Mouse (Mus musculus): ENCODE results near the gene Fgfr3. TPM values are rescaled to one million over a fixed set of nuclear protein-coding genes. Genes with fewer than 3 reads are reported as not detected.

Fgfr3 gene
- polyA plus RNA-seq, 1 experiment = 0.68 TPM

GRCm38 (mm10) chr5:33709037-33709436 lies 12.4 kb upstream of the Fgfr3 start:
- Histone ChIP-seq H3K4me3 (replicated peaks) (no peak overlapping the region), H3K36me3 (replicated peaks; ENCODE audit: low read length) (peaks cover 5% of the 10 kb centered on the region), H3K27me3 (replicated peaks) (peaks cover 28% of the 10 kb centered on the region), H3K4me1 (peaks cover 46% of the 10 kb centered on the region), H3K9me3 (no peaks in the 10 kb centered on the region)
- no peak for TF ChIP-seq FLI1 (IDR thresholded peaks at IDR 0.05; ENCODE audit: low read length)
- no peak for TF ChIP-seq GATA1 (IDR thresholded peaks at IDR 0.05; ENCODE audit: borderline replicate concordance, low read length)

DNA sequence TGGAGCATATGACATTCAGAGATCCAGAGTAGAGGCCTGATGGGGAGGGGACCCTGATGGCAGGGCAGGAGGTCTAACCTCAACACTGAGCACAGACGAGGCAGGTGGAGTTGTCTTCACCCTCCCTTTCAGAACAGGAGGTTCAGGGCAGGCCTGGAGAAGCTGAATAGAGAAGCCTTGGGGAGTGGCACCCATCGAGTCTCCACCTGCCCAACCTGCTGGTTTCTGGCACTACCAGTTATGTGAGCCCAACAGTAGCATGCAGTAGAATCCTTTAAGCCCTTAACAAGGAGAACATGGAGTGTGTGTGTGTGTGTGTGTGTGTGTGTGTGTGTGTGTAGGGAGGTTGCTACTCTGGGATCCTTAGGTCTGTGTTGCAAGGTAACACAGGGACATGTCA lies 8.9 kb upstream of the Fgfr3 start:
- Histone ChIP-seq H3K4me3 (replicated peaks) (no peak overlapping the region), H3K9me3 (no peaks in the 10 kb centered on the region), H3K4me1 (peaks cover 22% of the 10 kb centered on the region), H3K27me3 (replicated peaks) (peaks cover 52% of the 10 kb centered on the region), H3K36me3 (replicated peaks; ENCODE audit: low read length) (no peaks in the 10 kb centered on the region)
- TF ChIP-seq GATA1 (IDR thresholded peaks at IDR 0.05; ENCODE audit: borderline replicate concordance, low read length) (no peak), FLI1 (IDR thresholded peaks at IDR 0.05; ENCODE audit: low read length) (no peak)

- Histone ChIP-seq H3K4me3 (replicated peaks) (no peak overlapping the region), H3K9me3 (no peaks in the 10 kb centered on the region), H3K36me3 (replicated peaks; ENCODE audit: low read length) (no peaks in the 10 kb centered on the region), H3K4me1 (peaks cover 17% of the 10 kb centered on the region), H3K27me3 (replicated peaks) (peaks cover 70% of the 10 kb centered on the region)
- TF ChIP-seq FLI1 (IDR thresholded peaks at IDR 0.05; ENCODE audit: low read length) = no peak
- no peak for TF ChIP-seq GATA1 (IDR thresholded peaks at IDR 0.05; ENCODE audit: borderline replicate concordance, low read length)
Measured at GRCm38 (mm10) chr5:33715182-33715581, 6.3 kb upstream of the Fgfr3 start.

- H3K27me3 ChIP-seq (replicated peaks) = peaks cover 76% of the 10 kb centered on the region
- no peaks in the 10 kb centered on the region for H3K36me3 ChIP-seq (replicated peaks; ENCODE audit: low read length)
- H3K4me1 ChIP-seq = peaks cover 29% of the 10 kb centered on the region
- TF ChIP-seq GATA1 (IDR thresholded peaks at IDR 0.05; ENCODE audit: borderline replicate concordance, low read length) = no peak
- TF ChIP-seq FLI1 (IDR thresholded peaks at IDR 0.05; ENCODE audit: low read length) = no peak
- H3K4me3 ChIP-seq (replicated peaks) = no peak overlapping the region
- no peaks in the 10 kb centered on the region for H3K9me3 ChIP-seq
Measured at GRCm38 (mm10) chr5:33716467-33716866, 5.0 kb upstream of the Fgfr3 start.

DNA sequence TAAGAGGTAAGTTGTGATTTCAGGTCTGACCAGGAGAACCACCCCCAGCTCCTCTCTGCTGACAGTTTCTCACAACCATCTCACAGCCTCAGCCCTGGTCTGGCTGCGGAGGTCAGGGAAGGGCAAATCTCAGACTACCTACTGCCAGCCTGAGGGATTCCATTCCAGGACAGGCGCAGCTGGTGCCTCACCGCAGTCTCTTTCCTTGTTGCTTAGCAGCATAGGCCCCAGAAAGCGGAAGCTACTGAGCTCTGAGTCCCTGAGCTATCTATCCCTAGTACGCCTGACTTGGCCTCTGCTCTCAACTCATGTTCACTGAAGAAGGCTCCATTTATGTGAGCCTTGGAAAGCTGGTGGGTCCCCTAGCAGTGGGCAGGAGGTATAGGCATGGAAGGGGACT lies 3.0 kb upstream of the Fgfr3 start:
- Histone ChIP-seq H3K9me3 (no peaks in the 10 kb centered on the region), H3K4me3 (replicated peaks) (no peak overlapping the region), H3K4me1 (peaks cover 48% of the 10 kb centered on the region), H3K36me3 (replicated peaks; ENCODE audit: low read length) (no peaks in the 10 kb centered on the region), H3K27me3 (replicated peaks) (peaks cover 82% of the 10 kb centered on the region)
- TF ChIP-seq FLI1 (IDR thresholded peaks at IDR 0.05; ENCODE audit: low read length) = no peak
- TF ChIP-seq GATA1 (IDR thresholded peaks at IDR 0.05; ENCODE audit: borderline replicate concordance, low read length) = no peak

DNA sequence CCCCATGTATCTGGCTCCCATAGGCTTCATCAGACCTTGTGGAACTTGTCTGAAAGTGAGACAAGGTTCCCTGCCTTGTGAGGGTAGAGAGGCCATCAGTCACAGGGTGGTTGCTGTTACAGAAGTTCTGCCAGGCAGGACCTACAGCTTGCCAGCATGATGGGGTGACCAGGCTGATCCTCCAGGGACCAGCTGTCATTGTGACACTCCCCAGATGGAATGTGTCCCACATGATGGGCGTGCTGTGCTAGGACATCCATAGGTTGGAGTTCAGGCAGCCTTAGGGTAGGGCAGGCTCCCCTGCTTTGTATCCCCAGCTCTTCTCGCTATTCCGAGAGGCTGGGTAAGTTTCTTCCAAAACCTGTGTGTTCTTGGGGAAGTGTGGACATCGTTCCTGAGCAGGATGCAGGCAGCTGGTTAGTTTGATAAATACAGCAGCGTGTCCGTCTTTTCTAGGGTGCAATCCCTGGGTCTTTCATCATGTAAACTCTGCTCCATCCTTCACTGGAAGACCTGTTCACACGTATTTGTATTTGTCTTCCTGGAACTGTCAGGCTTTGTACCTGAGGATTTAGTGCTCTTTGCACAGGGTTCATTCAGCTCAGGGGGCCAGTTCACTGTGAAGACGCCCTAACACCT lies 503 bp upstream of the Fgfr3 start:
- peaks cover 83% of the 10 kb centered on the region for H3K27me3 ChIP-seq (replicated peaks)
- TF ChIP-seq GATA1 (IDR thresholded peaks at IDR 0.05; ENCODE audit: borderline replicate concordance, low read length) (no peak), FLI1 (IDR thresholded peaks at IDR 0.05; ENCODE audit: low read length) (no peak)
- H3K4me1 ChIP-seq = peaks cover 50% of the 10 kb centered on the region
- H3K9me3 ChIP-seq = no peaks in the 10 kb centered on the region
- peak overlapping the region; percentile 91 for H3K4me3 ChIP-seq (replicated peaks)
- H3K36me3 ChIP-seq (replicated peaks; ENCODE audit: low read length) = no peaks in the 10 kb centered on the region

DNA sequence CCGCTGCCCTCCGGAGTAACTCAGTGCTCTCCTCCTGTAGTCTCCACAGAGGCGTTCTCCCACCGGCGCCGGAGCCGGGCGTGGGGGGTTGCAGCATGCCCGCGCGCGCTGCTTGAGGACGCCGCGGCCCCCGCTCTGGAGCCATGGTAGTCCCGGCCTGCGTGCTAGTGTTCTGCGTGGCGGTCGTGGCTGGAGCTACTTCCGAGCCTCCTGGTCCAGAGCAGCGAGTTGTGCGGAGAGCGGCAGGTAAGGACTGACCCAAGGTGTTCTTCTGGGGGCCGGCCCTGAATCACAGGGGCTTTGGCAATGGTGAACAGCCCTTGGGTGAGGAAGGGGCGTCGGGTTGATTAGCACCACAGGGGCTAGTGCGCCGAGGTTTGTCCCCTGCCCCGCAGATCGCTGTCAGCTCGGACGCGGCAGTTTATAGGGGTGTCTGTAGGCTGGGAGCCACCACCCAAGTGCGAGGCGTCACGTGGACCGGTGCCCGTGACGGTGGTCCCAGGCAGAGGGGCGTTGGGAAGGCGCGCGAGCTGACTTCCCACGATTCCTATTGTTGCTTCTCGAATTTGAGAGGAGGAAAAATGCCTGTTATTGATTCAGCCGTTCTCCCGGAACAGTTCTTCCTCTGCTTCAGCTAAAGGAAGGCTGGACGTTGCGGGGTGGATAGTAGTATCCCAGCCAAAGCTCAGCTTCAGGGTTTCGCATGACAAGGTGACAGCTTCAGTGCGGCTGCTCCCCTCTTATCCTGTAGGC lies 968 bp downstream of the Fgfr3 start:
- Histone ChIP-seq H3K27me3 (replicated peaks) (peaks cover 93% of the 10 kb centered on the region), H3K4me3 (replicated peaks) (peak overlapping the region; percentile 91), H3K9me3 (no peaks in the 10 kb centered on the region)

GRCm38 (mm10) chr5:33723019-33723640 lies 1.7 kb downstream of the Fgfr3 start:
- H3K9me3 ChIP-seq = no peaks in the 10 kb centered on the region
- TF ChIP-seq FLI1 (IDR thresholded peaks at IDR 0.05; ENCODE audit: low read length) = no peak
- TF ChIP-seq GATA1 (IDR thresholded peaks at IDR 0.05; ENCODE audit: borderline replicate concordance, low read length) = no peak
- peaks cover 43% of the 10 kb centered on the region for H3K4me1 ChIP-seq
- no peaks in the 10 kb centered on the region for H3K36me3 ChIP-seq (replicated peaks; ENCODE audit: low read length)
- H3K4me3 ChIP-seq (replicated peaks) = peak overlapping the region; percentile 91
- H3K27me3 ChIP-seq (replicated peaks) = peaks cover 98% of the 10 kb centered on the region

More for the DNA sequence above, 968 bp downstream of the Fgfr3 start:
- Histone ChIP-seq H3K4me1 (peaks cover 43% of the 10 kb centered on the region), H3K36me3 (replicated peaks; ENCODE audit: low read length) (no peaks in the 10 kb centered on the region)
- TF ChIP-seq GATA1 (IDR thresholded peaks at IDR 0.05; ENCODE audit: borderline replicate concordance, low read length) = no peak
- TF ChIP-seq FLI1 (IDR thresholded peaks at IDR 0.05; ENCODE audit: low read length) = no peak

GRCm38 (mm10) chr5:33723641-33724465 lies 2.4 kb downstream of the Fgfr3 start:
- peak overlapping the region; percentile 91 for H3K4me3 ChIP-seq (replicated peaks)
- H3K27me3 ChIP-seq (replicated peaks) = peaks cover 98% of the 10 kb centered on the region
- no peaks in the 10 kb centered on the region for H3K9me3 ChIP-seq
- H3K36me3 ChIP-seq (replicated peaks; ENCODE audit: low read length) = no peaks in the 10 kb centered on the region
- no peak for TF ChIP-seq GATA1 (IDR thresholded peaks at IDR 0.05; ENCODE audit: borderline replicate concordance, low read length)
- no peak for TF ChIP-seq FLI1 (IDR thresholded peaks at IDR 0.05; ENCODE audit: low read length)
- H3K4me1 ChIP-seq = peaks cover 41% of the 10 kb centered on the region

All from megakaryocyte, embryonic 14.5 days (primary cell).